Mouse (Mus musculus): ENCODE results near the gene Eaf2.

DNA sequence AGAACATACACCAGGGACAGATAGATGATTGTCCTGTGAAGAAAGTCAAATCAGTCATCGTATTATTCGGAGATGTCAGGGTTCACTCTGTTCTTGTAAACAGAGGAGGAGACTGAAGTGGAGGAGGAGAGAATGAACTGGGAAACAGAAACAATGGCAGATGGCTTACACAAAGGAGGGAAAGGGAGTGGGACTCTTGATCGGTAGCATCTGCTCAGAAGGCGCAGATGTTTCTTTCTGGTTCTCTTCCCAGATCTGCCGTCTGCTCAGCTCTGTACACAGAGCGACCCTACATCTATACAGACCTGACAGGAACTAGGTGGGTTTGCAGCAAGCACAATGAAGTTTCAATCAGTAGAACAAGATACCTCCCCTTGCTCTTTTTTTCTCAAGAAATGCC lies 99.1 kb downstream of the Eaf2 start:
- TF ChIP-seq CTCF (IDR thresholded peaks at IDR 0.05; ENCODE audit: borderline replicate concordance, extremely low read depth, insufficient read depth, insufficient read length) (no peak), POLR2A (IDR thresholded peaks at IDR 0.05; ENCODE audit: borderline replicate concordance, extremely low read depth, insufficient read depth, insufficient read length, poor library complexity, severe bottlenecking) (no peak)

Measured in brain, embryonic 14.5 days (tissue).